Mouse (Mus musculus): ENCODE measurements at regions not wholly inside any gene's neighbourhood (a gene's known extent, or its start where the extent isn't known, plus 50 kb on each side); places are given as distances from the start of the nearest gene placed in this dataset.

GRCm38 (mm10) chr10:111880354-111880753 is 92.1 kb upstream of the Krr1 start:
- DNase-seq (ENCODE audit: low spot score in 2 of 2), result no peak

- DNase-seq (ENCODE audit: low spot score in 2 of 2), result no peak
Measured at GRCm38 (mm10) chr10:111881339-111882211, 90.9 kb upstream of the Krr1 start.

- no peak for DNase-seq (ENCODE audit: low spot score in 2 of 2)
Measured at GRCm38 (mm10) chr10:111882521-111882920, 89.9 kb upstream of the Krr1 start.

- no peak for DNase-seq (ENCODE audit: low spot score in 2 of 2)
Measured at GRCm38 (mm10) chr10:111884701-111885100, 87.8 kb upstream of the Krr1 start.

- DNase-seq (ENCODE audit: low spot score in 2 of 2), result no peak
Measured at GRCm38 (mm10) chr10:111889111-111889510, 83.4 kb upstream of the Krr1 start.

GRCm38 (mm10) chr10:111893489-111893888 is 79.0 kb upstream of the Krr1 start:
- DNase-seq (ENCODE audit: low spot score in 2 of 2), result no peak

- no peak for DNase-seq (ENCODE audit: low spot score in 2 of 2)
Measured at GRCm38 (mm10) chr10:111893941-111894340, 78.5 kb upstream of the Krr1 start.

GRCm38 (mm10) chr10:111897361-111897760 is 75.1 kb upstream of the Krr1 start:
- no peak for DNase-seq (ENCODE audit: low spot score in 2 of 2)

GRCm38 (mm10) chr10:111900723-111901716 is 71.4 kb upstream of the Krr1 start:
- no peak for DNase-seq (ENCODE audit: low spot score in 2 of 2)

GRCm38 (mm10) chr10:111903956-111904355 is 68.5 kb upstream of the Krr1 start:
- no peak for DNase-seq (ENCODE audit: low spot score in 2 of 2)

- DNase-seq (ENCODE audit: low spot score in 2 of 2), result no peak
Measured at GRCm38 (mm10) chr10:111907836-111908235, 64.6 kb upstream of the Krr1 start.

- DNase-seq (ENCODE audit: low spot score in 2 of 2), result no peak
Measured at GRCm38 (mm10) chr10:111912561-111912960, 59.9 kb upstream of the Krr1 start.

GRCm38 (mm10) chr10:111913066-111913785 is 59.2 kb upstream of the Krr1 start:
- DNase-seq (ENCODE audit: low spot score in 2 of 2), result no peak

- DNase-seq (ENCODE audit: low spot score in 2 of 2), result no peak
Measured at GRCm38 (mm10) chr10:111914231-111914630, 58.2 kb upstream of the Krr1 start.

GRCm38 (mm10) chr10:111918071-111918507 is 54.4 kb upstream of the Krr1 start:
- no peak for DNase-seq (ENCODE audit: low spot score in 2 of 2)

- no peak for DNase-seq (ENCODE audit: low spot score in 2 of 2)
Measured at GRCm38 (mm10) chr10:111919475-111919874, 53.0 kb upstream of the Krr1 start.

- DNase-seq (ENCODE audit: low spot score in 2 of 2), result no peak
Measured at GRCm38 (mm10) chr10:111921492-111921891, 51.0 kb upstream of the Krr1 start.
